Mouse (Mus musculus): ENCODE data around the gene Wfdc6b. TPM values are rescaled to one million over a fixed set of nuclear protein-coding genes. Genes with fewer than 3 reads are reported as not detected.

Wfdc6b gene
- polyA plus RNA-seq (2017; shearing (Covaris generic)): not detected

GRCm38 (mm10) chr2:164613471-164613870, at the start of gene Wfdc6b, which contains the start of gene Wfdc8:
Wfdc6b (plus strand) TSS chr2:164613522.
Wfdc8 (minus strand) TSS chr2:164613626.

GRCm38 (mm10) chr2:164573359-164573758, 40.0 kb upstream of the Wfdc6b start, which contains the start of gene Spint3:
Spint3 (minus strand) TSS chr2:164573459.

GRCm38 (mm10) chr2:164585025-164585725, 28.1 kb upstream of the Wfdc6b start, which contains the start of gene Wfdc6a:
Wfdc6a (minus strand) TSS chr2:164585447.

GRCm38 (mm10) chr2:164593494-164593893, 19.8 kb upstream of the Wfdc6b start, which contains the start of gene Eppin:
Eppin (minus strand) TSS chr2:164593594.

GRCm38 (mm10) chr2:164638696-164639095, 25.4 kb downstream of the Wfdc6b start, which contains the start of gene Wfdc16:
Wfdc16 (minus strand) TSS chr2:164638796.

GRCm38 (mm10) chr2:164655858-164656257, 42.5 kb downstream of the Wfdc6b start, which contains the start of gene Wfdc10:
Wfdc10 (plus strand) TSS chr2:164656046.

GRCm38 (mm10) chr2:164656483-164656882, 43.2 kb downstream of the Wfdc6b start, which contains the start of gene Wfdc9:
Wfdc9 (minus strand) TSS chr2:164656583.

Other genes with a start within 250 kb of the Wfdc6b start
- gene Slpi, start 224.4 kb upstream of the Wfdc6b start, polyA plus RNA-seq (2017; shearing (Covaris generic)): 9.0 TPM
- gene Rbpjl, start 210.4 kb upstream of the Wfdc6b start, polyA plus RNA-seq (2017; shearing (Covaris generic)): not detected
- gene Matn4, start 208.4 kb upstream of the Wfdc6b start, polyA plus RNA-seq (2017; shearing (Covaris generic)): not detected
- 0.64 TPM for gene Sdc4, start 169.6 kb upstream of the Wfdc6b start, polyA plus RNA-seq (2017; shearing (Covaris generic))
- 81.1 TPM for gene Sys1, start 156.6 kb upstream of the Wfdc6b start, polyA plus RNA-seq (2017; shearing (Covaris generic))
- gene Gm20458, start 152.6 kb upstream of the Wfdc6b start, polyA plus RNA-seq (2017; shearing (Covaris generic)): 6.5 TPM
- gene Trp53tg5, start 139.8 kb upstream of the Wfdc6b start, polyA plus RNA-seq (2017; shearing (Covaris generic)): not detected
- gene Dbndd2, start 127.4 kb upstream of the Wfdc6b start, polyA plus RNA-seq (2017; shearing (Covaris generic)): 2.6 TPM
- gene Pigt, start 116.0 kb upstream of the Wfdc6b start, polyA plus RNA-seq (2017; shearing (Covaris generic)): 16.2 TPM
- gene Wfdc2, start 51.1 kb upstream of the Wfdc6b start, polyA plus RNA-seq (2017; shearing (Covaris generic)): not detected
- gene Spint3, start 40.1 kb upstream of the Wfdc6b start, polyA plus RNA-seq (2017; shearing (Covaris generic)): not detected
- not detected for gene Wfdc6a, start 28.1 kb upstream of the Wfdc6b start, polyA plus RNA-seq (2017; shearing (Covaris generic))
- not detected for gene Eppin, start 19.9 kb upstream of the Wfdc6b start, polyA plus RNA-seq (2017; shearing (Covaris generic))
- not detected for gene Wfdc8, start 104 bp downstream of the Wfdc6b start, polyA plus RNA-seq (2017; shearing (Covaris generic))
- not detected for gene Wfdc16, start 25.3 kb downstream of the Wfdc6b start, polyA plus RNA-seq (2017; shearing (Covaris generic))
- gene Wfdc10, start 42.5 kb downstream of the Wfdc6b start, polyA plus RNA-seq (2017; shearing (Covaris generic)): not detected
- not detected for gene Wfdc9, start 43.1 kb downstream of the Wfdc6b start, polyA plus RNA-seq (2017; shearing (Covaris generic))
- not detected for gene Wfdc11, start 60.6 kb downstream of the Wfdc6b start, polyA plus RNA-seq (2017; shearing (Covaris generic))
- gene Wfdc13, start 71.6 kb downstream of the Wfdc6b start, polyA plus RNA-seq (2017; shearing (Covaris generic)): not detected
- gene Spint4, start 85.0 kb downstream of the Wfdc6b start, polyA plus RNA-seq (2017; shearing (Covaris generic)): not detected
- not detected for gene Spint5, start 101.8 kb downstream of the Wfdc6b start, polyA plus RNA-seq (2017; shearing (Covaris generic))
- gene Wfdc3, start 132.4 kb downstream of the Wfdc6b start, polyA plus RNA-seq (2017; shearing (Covaris generic)): 0.31 TPM
- 53.3 TPM for gene Dnttip1, start 132.5 kb downstream of the Wfdc6b start, polyA plus RNA-seq (2017; shearing (Covaris generic))
- 0.85 TPM for gene Ube2c, start 156.4 kb downstream of the Wfdc6b start, polyA plus RNA-seq (2017; shearing (Covaris generic))
- not detected for gene Tnnc2, start 166.4 kb downstream of the Wfdc6b start, polyA plus RNA-seq (2017; shearing (Covaris generic))
- gene Snx21, start 172.3 kb downstream of the Wfdc6b start, polyA plus RNA-seq (2017; shearing (Covaris generic)): 3.2 TPM
- gene Acot8, start 191.4 kb downstream of the Wfdc6b start, polyA plus RNA-seq (2017; shearing (Covaris generic)): 27.0 TPM
- gene Zswim3, start 191.6 kb downstream of the Wfdc6b start, polyA plus RNA-seq (2017; shearing (Covaris generic)): 3.1 TPM
- 14.0 TPM for gene Zswim1, start 209.2 kb downstream of the Wfdc6b start, polyA plus RNA-seq (2017; shearing (Covaris generic))
- not detected for gene Spata25, start 215.0 kb downstream of the Wfdc6b start, polyA plus RNA-seq (2017; shearing (Covaris generic))
- 127 TPM for gene Ctsa, start 219.4 kb downstream of the Wfdc6b start, polyA plus RNA-seq (2017; shearing (Covaris generic))
- 0.77 TPM for gene Neurl2, start 219.9 kb downstream of the Wfdc6b start, polyA plus RNA-seq (2017; shearing (Covaris generic))
- 5.0 TPM for gene Pltp, start 244.2 kb downstream of the Wfdc6b start, polyA plus RNA-seq (2017; shearing (Covaris generic))